Mouse (Mus musculus) heart, postnatal 0 days (tissue): ENCODE results near the gene Chd2. TPM values are rescaled to one million over a fixed set of nuclear protein-coding genes. Genes with fewer than 3 reads are reported as not detected.

Experiments used
- ATAC-seq: fragments of 200-750 bp; cut with Nextera tagmentation; 2 replicates; pipeline ENCODE4 v1.8.0; 2017; ENCODE audit warnings: low read depth, moderate number of reproducible peaks, moderate library complexity; ENCODE audit not compliant: insufficient read depth
- DNase-seq: peaks from one replicate; pipeline ENCODE4 v3.0.0-alpha.2; 2016; ENCODE audit warnings: low spot score
- H3K27ac ChIP-seq: fragments of 300-500 bp; sonication (generic); 2 replicates; pipeline ENCODE4 v1.5.1; 2014; ENCODE audit warnings: low read depth, mild to moderate bottlenecking
- H3K27me3 ChIP-seq: fragments of 300-500 bp; sonication (generic); 2 replicates; pipeline ENCODE4 v1.6.1; 2014; ENCODE audit warnings: low read length, mixed read lengths; ENCODE audit not compliant: control insufficient read depth, insufficient read depth
- H3K36me3 ChIP-seq: fragments of 300-500 bp; sonication (generic); replicated peaks from 2 replicates; pipeline ENCODE4 v1.6.1; 2014; ENCODE audit warnings: low read length, mixed read lengths; ENCODE audit not compliant: control insufficient read depth, insufficient read depth
- H3K4me1 ChIP-seq: fragments of 300-500 bp; sonication (generic); 2 replicates; pipeline ENCODE4 v1.6.1; 2014; ENCODE audit warnings: antibody characterized with exemption; ENCODE audit not compliant: control insufficient read depth, insufficient read depth
- H3K4me2 ChIP-seq: fragments of 300-500 bp; sonication (generic); 2 replicates; pipeline ENCODE4 v1.6.1; 2014; ENCODE audit warnings: low read depth, mild to moderate bottlenecking, low read length, moderate library complexity
- H3K4me3 ChIP-seq: fragments of 300-500 bp; sonication (generic); 2 replicates; pipeline ENCODE4 v1.5.1; 2014; ENCODE audit warnings: low read depth, low read length
- H3K9ac ChIP-seq: fragments of 300-500 bp; sonication (generic); replicated peaks from 2 replicates; pipeline ENCODE4 v1.6.1; 2014; ENCODE audit warnings: low read depth, low read length, mixed read lengths
- H3K9me3 ChIP-seq: fragments of 300-500 bp; sonication (generic); replicated peaks from 2 replicates; pipeline ENCODE4 v1.6.1; 2016; ENCODE audit warnings: low read length; ENCODE audit not compliant: control insufficient read depth
- CTCF ChIP-seq: IDR thresholded peaks from 2 replicates; pipeline ENCODE4 v1.5.1; 2016; ENCODE audit warnings: antibody characterized with exemption, control low read depth, low read depth
- EP300 ChIP-seq: IDR thresholded peaks from 2 replicates; pipeline ENCODE4 v1.6.1; 2016; ENCODE audit warnings: antibody characterized with exemption, low read depth
- WGBS: fragments of 180-500 bp; shearing (Covaris S2); extraction: QIAGEN DNeasy Blood & Tissue Kit; methylation state at CpG from one replicate; pipeline ENCODE4 v1.1.7; 2014; 5-methylcytosine and 5-hydroxymethylcytosine counted together
- polyA plus RNA-seq: library from polyadenylated mRNA; unstranded; fragments of >200 nt; fragmentation: Nextera tagmentation; extraction: Ambion mirVana; gene quantifications from 2 replicates; pipeline ENCODE4 v1.2.1, GENCODE M21; 2015
- total RNA-seq: library from RNA; depleted of rRNA; stranded (reverse); fragments of >200 nt; gene quantifications from 2 replicates; pipeline ENCODE4 v1.2.3, GENCODE M21; 2014; ENCODE audit warnings: low replicate concordance

The Chd2 gene
- total and polyA plus RNA-seq, 2 experiments from 2014 or later = 31.1 to 65.5 TPM

DNA sequence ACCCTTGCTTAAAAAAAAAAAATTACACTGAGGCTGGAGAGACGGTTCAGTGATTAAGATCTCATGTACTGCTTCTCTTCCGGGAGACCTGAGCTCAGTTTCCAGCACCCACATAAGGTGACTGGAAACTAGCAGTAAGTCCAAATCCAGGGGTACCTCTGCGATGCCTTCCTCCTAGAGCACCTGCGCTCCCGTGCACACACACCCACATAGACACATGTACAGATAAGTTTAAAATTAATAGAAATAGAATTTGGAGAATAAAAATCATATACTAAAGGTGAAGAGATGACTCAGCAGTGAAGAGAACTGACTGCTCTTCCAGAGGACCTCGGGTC is 18.2 kb upstream of the Chd2 start:
- peak overlapping the region; percentile 98 for H3K27ac ChIP-seq
- H3K36me3 ChIP-seq = no peaks in the 10 kb centered on the region
- TF ChIP-seq EP300 (no peak), CTCF (no peak)
- H3K27me3 ChIP-seq = no peaks in the 10 kb centered on the region
- no peak for ATAC-seq
- 0 out of 2 replicates have a peak, but pooled peaks cover 3% of the 10 kb centered on the region for H3K4me1 ChIP-seq
- 74% methylated on average over 6 of the region's 6 CpGs for WGBS
- no peak for DNase-seq
- no peak overlapping the region for H3K9ac ChIP-seq
- H3K4me2 ChIP-seq = peak overlapping the region; percentile 79
- no peaks in the 10 kb centered on the region for H3K9me3 ChIP-seq
- H3K4me3 ChIP-seq = peak overlapping the region; percentile 55; the same call in 1 of the 2 replicates

DNA sequence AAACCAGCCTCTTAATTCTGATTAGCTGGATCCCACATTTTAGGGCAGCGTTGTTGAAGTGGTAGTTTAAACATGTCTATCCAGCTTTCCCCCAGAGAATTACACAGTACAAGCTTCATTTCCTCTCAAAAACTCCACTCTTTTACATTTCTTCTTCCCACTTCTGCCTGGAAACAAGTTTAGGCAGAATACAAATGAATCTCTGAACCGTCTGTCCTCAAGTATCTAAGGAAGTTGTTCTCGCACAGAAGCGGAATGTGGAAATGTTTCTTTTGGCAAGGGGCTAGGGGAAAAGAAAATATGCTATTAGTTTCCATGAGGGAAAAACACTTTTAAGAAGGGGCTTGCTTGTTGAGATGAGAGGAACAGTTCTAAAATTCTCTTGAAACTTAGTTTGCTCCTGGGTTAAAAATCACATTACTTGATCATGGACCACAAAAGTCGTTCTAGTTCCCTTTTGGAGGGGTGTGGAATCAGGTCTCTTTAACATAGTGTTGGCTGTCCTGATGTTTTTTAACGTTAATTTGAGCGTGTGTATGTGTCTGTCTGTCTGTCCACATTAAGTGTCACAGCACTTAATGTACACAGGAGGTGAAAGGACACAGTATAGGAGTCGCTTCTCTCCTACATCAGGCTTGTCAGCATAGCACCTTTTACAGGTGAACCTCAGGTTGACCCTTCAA is 17.7 kb upstream of the Chd2 start:
- peak overlapping the region; percentile 55 for H3K4me3 ChIP-seq
- DNase-seq (no peak), ATAC-seq (no peak)
- WGBS = 12% methylated on average over 8 of the region's 8 CpGs
- H3K4me1 ChIP-seq = 0 out of 2 replicates have a peak, but pooled peaks cover 3% of the 10 kb centered on the region
- peak overlapping the region; percentile 84 for H3K9ac ChIP-seq
- H3K36me3 ChIP-seq = no peaks in the 10 kb centered on the region
- no peaks in the 10 kb centered on the region for H3K27me3 ChIP-seq
- H3K27ac ChIP-seq = peak overlapping the region; percentile 98
- H3K9me3 ChIP-seq = no peaks in the 10 kb centered on the region
- H3K4me2 ChIP-seq = peak overlapping the region; percentile 79
- TF ChIP-seq EP300 = no peak
- no peak for TF ChIP-seq CTCF

DNA sequence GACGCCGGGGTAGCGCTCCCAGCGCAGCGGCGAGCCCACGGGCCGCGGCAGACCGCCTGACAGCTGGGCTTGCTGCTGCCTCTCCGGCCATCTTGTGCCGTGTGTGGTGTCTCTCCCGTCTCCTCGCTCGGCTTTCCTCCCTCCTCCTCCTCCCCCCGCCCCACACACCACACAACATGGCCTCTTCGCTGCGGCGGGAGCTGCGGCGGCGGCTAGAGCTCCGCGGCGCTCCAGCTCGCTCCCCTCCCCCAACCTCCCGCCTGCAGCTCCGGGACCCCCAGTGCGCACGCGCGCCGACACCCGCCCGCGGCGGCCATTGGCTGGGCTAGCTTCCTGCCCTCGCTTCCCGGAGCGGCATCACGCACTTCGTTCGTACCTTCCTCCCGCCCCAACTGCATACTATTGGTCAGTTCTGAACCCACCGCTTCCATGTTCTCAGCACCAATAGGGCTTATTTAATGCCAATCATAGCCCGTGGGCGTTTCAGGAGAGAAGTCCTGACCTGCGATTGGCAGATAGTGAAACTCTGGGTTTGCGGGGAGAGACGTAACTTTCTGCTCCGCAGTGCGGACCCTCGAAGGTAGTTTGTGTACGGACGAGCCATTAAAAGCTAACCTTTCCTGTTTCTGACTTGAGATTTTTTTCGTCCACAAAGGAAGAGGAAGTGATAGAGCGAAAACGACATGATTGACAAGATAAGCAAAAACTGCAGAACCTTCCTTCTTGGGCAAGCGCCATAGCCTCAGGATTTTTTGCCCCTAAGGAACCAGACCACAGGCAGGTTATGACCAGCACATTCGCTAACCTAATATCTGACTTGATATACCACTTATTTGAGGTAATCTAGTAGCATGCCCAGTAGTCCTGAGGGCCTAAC is 16.9 kb upstream of the Chd2 start:
- Histone ChIP-seq H3K9me3 (no peaks in the 10 kb centered on the region), H3K4me3 (peak overlapping the region; percentile 100), H3K27me3 (no peaks in the 10 kb centered on the region), H3K4me2 (peak overlapping the region; percentile 79), H3K9ac (peak overlapping the region; percentile 100), H3K4me1 (0 out of 2 replicates have a peak, but pooled peaks cover 3% of the 10 kb centered on the region), H3K27ac (peak overlapping the region; percentile 100), H3K36me3 (no peaks in the 10 kb centered on the region)
- WGBS = 3% methylated on average over 33 of the region's 60 CpGs
- peak; percentile 98 for ATAC-seq
- DNase-seq = peak; percentile 100
- TF ChIP-seq CTCF (no peak), EP300 (peak; percentile 43)

DNA sequence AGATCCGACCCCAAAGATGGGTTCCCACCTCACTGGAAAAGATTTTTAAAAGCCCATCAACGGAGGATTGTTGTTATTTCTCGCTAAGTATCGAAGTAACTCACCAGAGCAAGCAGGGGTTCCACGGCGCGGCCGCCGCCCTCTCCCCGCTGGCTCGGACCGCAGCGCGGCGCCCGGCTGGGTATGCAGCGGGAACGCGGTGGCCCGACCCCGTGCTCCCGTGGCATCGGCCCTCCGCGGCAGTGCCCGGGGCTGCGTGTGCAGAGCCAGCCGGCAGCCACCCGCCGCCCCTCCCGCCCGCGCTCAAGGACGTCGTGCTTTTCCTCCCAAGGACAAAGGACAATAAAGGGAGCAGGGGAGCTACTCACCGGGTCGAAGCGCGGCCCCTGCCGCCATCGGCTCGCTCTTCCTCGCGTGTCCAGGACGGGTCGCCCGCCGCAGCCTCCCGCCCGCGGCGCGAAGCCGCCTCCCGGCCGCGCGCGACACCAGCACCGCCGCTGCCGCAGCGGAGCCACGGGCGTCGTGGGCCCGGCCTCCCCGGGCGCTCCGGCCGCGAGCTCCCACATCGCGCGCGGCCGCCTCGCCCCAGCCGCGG is 16.1 kb upstream of the Chd2 start:
- no peaks in the 10 kb centered on the region for H3K27me3 ChIP-seq
- peak overlapping the region; percentile 100 for H3K9ac ChIP-seq
- peak overlapping the region; percentile 100 for H3K4me3 ChIP-seq
- H3K4me1 ChIP-seq = peaks cover 4% of the 10 kb centered on the region
- DNase-seq = no peak
- peak; percentile 9; the same call in 1 of the 2 replicates for ATAC-seq
- no peaks in the 10 kb centered on the region for H3K9me3 ChIP-seq
- no peaks in the 10 kb centered on the region for H3K36me3 ChIP-seq
- WGBS = under 1% methylated on average over 55 of the region's 80 CpGs
- H3K27ac ChIP-seq = peak overlapping the region; percentile 100
- H3K4me2 ChIP-seq = 0 out of 2 replicates have a peak overlapping the region, but pooled peaks have one; percentile 2
- TF ChIP-seq CTCF = no peak
- TF ChIP-seq EP300 = no peak
